Comparison of ENCODE assay signal across 16 mouse cellular contexts in genomic region chr1:149896590-149896989, GRCm38 (mm10).
A peak's percentile ranks its signal among the peaks of the same experiment; 100 is the strongest.
DNase-seq lines count a peak whose midpoint lies in the region; ATAC-seq and TF ChIP-seq lines count a peak whose summit lies in the region.
"Had no signal": no experiment of that assay in that cellular context is flagged by ENCODE, and none has a peak within 500 bp of the region (broad histone marks: within the 10 kb centered on the region; RNA-seq: fewer than 3 reads in every experiment).

No protein-coding gene starts in this region.

- no peak overlapping the region for H3K27ac ChIP-seq in forebrain, postnatal 0 days (ENCODE audit: low read depth, low read length)
- H3K27ac ChIP-seq: embryonic facial prominence, embryonic 13.5 days had no signal

- ATAC-seq in forebrain, postnatal 0 days = peak; percentile 45
- no peak for ATAC-seq in monocyte, adult 5-6 weeks (replicated peaks; ENCODE audit: insufficient number of reproducible peaks, low FRiP score, low TSS enrichment, poor library complexity, severe bottlenecking)
- ATAC-seq: liver, postnatal 0 days; Patski had no signal

- no peak overlapping the region for H3K4me2 ChIP-seq in forebrain, postnatal 0 days (ENCODE audit: low read depth)
- H3K4me2 ChIP-seq: embryonic facial prominence, embryonic 13.5 days had no signal

- no peaks in the 10 kb centered on the region for H3K9me3 ChIP-seq in forebrain, postnatal 0 days (ENCODE audit: low read length)
- H3K9me3 ChIP-seq: embryonic facial prominence, embryonic 13.5 days had no signal

- no peaks in the 10 kb centered on the region for H3K27me3 ChIP-seq in forebrain, postnatal 0 days (ENCODE audit: insufficient read depth, low read length)
- H3K27me3 ChIP-seq: embryonic facial prominence, embryonic 13.5 days; Patski had no signal

- no peak for TF ChIP-seq CTCF in forebrain, postnatal 0 days (IDR thresholded peaks at IDR 0.05; ENCODE audit: low read depth)

- no peak overlapping the region for H3K9ac ChIP-seq in forebrain, postnatal 0 days
- H3K9ac ChIP-seq: embryonic facial prominence, embryonic 13.5 days; liver, postnatal 0 days had no signal

- no peak overlapping the region for H3K4me3 ChIP-seq in forebrain, postnatal 0 days (ENCODE audit: low read depth, low read length)
- H3K4me3 ChIP-seq: embryonic facial prominence, embryonic 13.5 days had no signal

- WGBS in forebrain, postnatal 0 days = 31% methylated on average over 5 of the region's 5 CpGs

- H3K4me1 ChIP-seq in forebrain, postnatal 0 days (ENCODE audit: insufficient read depth) = no peaks in the 10 kb centered on the region
- H3K4me1 ChIP-seq: embryonic facial prominence, embryonic 13.5 days had no signal

- no peaks in the 10 kb centered on the region for H3K36me3 ChIP-seq in forebrain, postnatal 0 days (ENCODE audit: insufficient read depth)

- DNase-seq in cerebellum, postnatal 14 days = peak; percentile 19 to 27
- no peak for DNase-seq in cerebellum, adult 8-10 months
- DNase-seq in R1 (ENCODE audit: low read depth, low spot score) = peak; percentile 7
- peak; percentile 5 for DNase-seq in forebrain, postnatal 0 days
- DNase-seq in mesoderm, embryonic 11.5 days (ENCODE audit: low read depth, low spot score) = peak; percentile 11
- no peak for DNase-seq in urinary bladder, adult 18-20 months (ENCODE audit: low spot score in 2 of 2)
- DNase-seq in layer of hippocampus, adult 11-12 months (ENCODE audit: low spot score) = no peak
- DNase-seq: cerebellum, adult 9-10 months; gastrocnemius, postnatal 36 days; kidney, postnatal 14 days; layer of hippocampus, postnatal 36 days; liver, postnatal 0 days; thymus, postnatal 36 days had no signal

Comparison
In these comparisons a context has a peak if more than half of its experiments do, and no peak if none do; other contexts are left out.
1. DNase-seq: peak in cerebellum, postnatal 14 days (2 of 2), R1 (single experiment), forebrain, postnatal 0 days (single experiment) and mesoderm, embryonic 11.5 days (single experiment); none in cerebellum, adult 8-10 months (single experiment), urinary bladder, adult 18-20 months (0 of 2) and layer of hippocampus, adult 11-12 months (single experiment).